Mouse (Mus musculus): ENCODE data around the gene Asic2. TPM values are rescaled to one million over a fixed set of nuclear protein-coding genes. Genes with fewer than 3 reads are reported as not detected.

Gene Asic2
- total and polyA plus RNA-seq, 2 experiments from 2014 or later = 19.8 to 60.2 TPM

DNA sequence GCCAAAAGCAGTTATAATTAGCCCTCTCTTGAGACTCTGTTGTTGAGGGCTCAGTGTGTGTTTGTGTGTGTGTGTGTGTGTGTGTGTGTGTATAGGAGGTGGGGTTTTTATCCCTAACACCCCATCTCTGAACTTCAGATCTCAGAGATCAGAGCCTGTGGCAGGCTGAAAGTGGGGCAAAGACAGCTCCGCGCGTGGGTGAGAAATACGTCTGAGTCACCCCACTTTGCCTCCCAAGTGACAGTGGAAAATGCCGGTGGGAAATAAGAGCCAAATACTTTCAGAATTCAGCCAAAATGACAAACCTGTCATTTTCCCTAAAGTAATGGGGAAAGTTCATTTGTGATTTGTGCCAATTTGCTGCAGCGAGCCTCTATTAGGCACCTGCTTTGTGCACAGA is 779.2 kb downstream of the Asic2 start:
- Histone ChIP-seq H3K4me3 (ENCODE audit: low read depth, low read length) (no peak overlapping the region), H3K9ac (replicated peaks; ENCODE audit: low read length, poor library complexity, severe bottlenecking) (no peak overlapping the region), H3K36me3 (ENCODE audit: insufficient read depth, low read length) (no peaks in the 10 kb centered on the region), H3K9me3 (ENCODE audit: low read length) (no peaks in the 10 kb centered on the region), H3K4me2 (ENCODE audit: low read depth, low read length, poor library complexity, severe bottlenecking) (no peak overlapping the region), H3K27ac (ENCODE audit: low read depth, low read length) (no peak overlapping the region), H3K27me3 (ENCODE audit: insufficient read depth, low read length) (no peaks in the 10 kb centered on the region), H3K4me1 (ENCODE audit: insufficient read depth, low read length) (no peaks in the 10 kb centered on the region)
- 90% methylated on average over 6 of the region's 6 CpGs for WGBS
- TF ChIP-seq CTCF (IDR thresholded peaks at IDR 0.05) = no peak
- ATAC-seq (ENCODE audit: low FRiP score) (no peak), DNase-seq (ENCODE audit: low spot score) (no peak)

DNA sequence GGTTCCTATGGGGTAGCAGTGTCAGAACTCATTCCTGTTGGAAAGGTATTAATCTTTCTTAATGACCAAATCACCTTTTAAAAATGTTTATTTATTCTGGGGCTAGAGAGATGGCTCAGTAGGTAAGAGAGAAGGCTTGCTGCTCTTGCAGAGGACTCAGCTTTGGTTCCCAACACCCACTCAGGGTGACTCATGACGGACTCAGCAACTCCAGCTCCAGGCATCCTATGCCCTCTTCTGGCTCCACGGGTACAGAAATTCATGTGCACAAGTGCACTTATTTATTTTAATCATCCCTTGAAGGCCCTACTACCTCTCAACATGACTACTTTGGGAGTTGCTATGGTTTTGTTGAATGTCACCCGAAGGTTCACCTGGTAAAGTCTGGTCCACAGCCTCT is 780.4 kb downstream of the Asic2 start:
- Histone ChIP-seq H3K4me1 (ENCODE audit: insufficient read depth, low read length) (no peaks in the 10 kb centered on the region), H3K4me3 (ENCODE audit: low read depth, low read length) (no peak overlapping the region), H3K27me3 (ENCODE audit: insufficient read depth, low read length) (no peaks in the 10 kb centered on the region), H3K36me3 (ENCODE audit: insufficient read depth, low read length) (no peaks in the 10 kb centered on the region), H3K4me2 (ENCODE audit: low read depth, low read length, poor library complexity, severe bottlenecking) (no peak overlapping the region), H3K9ac (replicated peaks; ENCODE audit: low read length, poor library complexity, severe bottlenecking) (no peak overlapping the region), H3K27ac (ENCODE audit: low read depth, low read length) (no peak overlapping the region), H3K9me3 (ENCODE audit: low read length) (no peaks in the 10 kb centered on the region)
- DNase-seq (ENCODE audit: low spot score) = no peak
- 95% methylated on average over 3 of the region's 3 CpGs for WGBS
- TF ChIP-seq CTCF (IDR thresholded peaks at IDR 0.05) = no peak
- no peak for ATAC-seq (ENCODE audit: low FRiP score)

DNA sequence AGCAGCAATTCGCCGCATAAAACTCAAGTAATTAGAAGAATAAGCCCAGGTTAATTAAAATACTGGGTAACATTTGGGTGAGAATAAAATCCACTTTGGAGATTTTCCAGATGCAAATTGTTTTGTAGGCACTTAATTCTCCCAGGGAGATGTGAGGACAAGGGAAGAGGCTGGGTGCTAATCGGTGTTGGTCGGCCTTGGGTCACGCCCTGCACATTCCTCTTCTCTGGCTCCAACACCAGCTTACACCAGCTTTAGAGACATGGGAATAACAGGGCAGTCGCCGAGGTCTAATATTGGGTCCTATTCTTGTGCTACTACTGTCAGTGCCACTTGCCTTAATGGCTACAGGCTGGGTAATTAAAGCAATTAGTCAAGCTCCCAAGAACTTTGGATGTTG is 783.5 kb downstream of the Asic2 start:
- H3K4me3 ChIP-seq (ENCODE audit: low read depth, low read length) = no peak overlapping the region
- no peak overlapping the region for H3K9ac ChIP-seq (replicated peaks; ENCODE audit: low read length, poor library complexity, severe bottlenecking)
- DNase-seq (ENCODE audit: low spot score) (no peak), ATAC-seq (ENCODE audit: low FRiP score) (no peak)
- 61% methylated on average over 7 of the region's 7 CpGs for WGBS
- no peaks in the 10 kb centered on the region for H3K36me3 ChIP-seq (ENCODE audit: insufficient read depth, low read length)
- no peaks in the 10 kb centered on the region for H3K9me3 ChIP-seq (ENCODE audit: low read length)
- no peaks in the 10 kb centered on the region for H3K4me1 ChIP-seq (ENCODE audit: insufficient read depth, low read length)
- no peak for TF ChIP-seq CTCF (IDR thresholded peaks at IDR 0.05)
- H3K4me2 ChIP-seq (ENCODE audit: low read depth, low read length, poor library complexity, severe bottlenecking) = no peak overlapping the region
- H3K27me3 ChIP-seq (ENCODE audit: insufficient read depth, low read length) = no peaks in the 10 kb centered on the region
- no peak overlapping the region for H3K27ac ChIP-seq (ENCODE audit: low read depth, low read length)

DNA sequence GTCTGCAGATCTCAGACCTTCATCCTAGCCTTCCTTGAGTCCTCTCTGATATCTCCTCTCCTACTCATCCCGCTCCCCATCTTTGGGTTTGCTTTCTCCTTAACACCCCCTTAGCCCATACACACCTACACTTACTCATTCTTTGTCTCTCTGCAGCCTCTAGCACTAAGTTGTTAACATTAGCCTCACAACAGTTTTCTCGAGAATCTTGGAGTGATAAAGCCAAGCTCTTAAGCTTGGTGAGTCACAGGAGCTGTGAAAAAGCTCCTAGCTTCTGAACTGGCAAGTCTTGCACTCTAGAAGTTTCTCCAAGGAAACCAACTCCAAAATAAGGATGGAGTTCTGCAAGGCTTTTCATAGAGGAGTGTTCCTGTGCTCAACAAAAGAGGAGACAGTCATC is 803.4 kb downstream of the Asic2 start:
- ATAC-seq (ENCODE audit: low FRiP score) (no peak), DNase-seq (ENCODE audit: low spot score) (no peak)
- Histone ChIP-seq H3K27me3 (ENCODE audit: insufficient read depth, low read length) (no peaks in the 10 kb centered on the region; the same call in 1 of the 2 replicates), H3K4me3 (ENCODE audit: low read depth, low read length) (no peak overlapping the region), H3K27ac (ENCODE audit: low read depth, low read length) (no peak overlapping the region), H3K36me3 (ENCODE audit: insufficient read depth, low read length) (no peaks in the 10 kb centered on the region), H3K9ac (replicated peaks; ENCODE audit: low read length, poor library complexity, severe bottlenecking) (no peak overlapping the region), H3K4me2 (ENCODE audit: low read depth, low read length, poor library complexity, severe bottlenecking) (no peak overlapping the region), H3K9me3 (ENCODE audit: low read length) (no peaks in the 10 kb centered on the region), H3K4me1 (ENCODE audit: insufficient read depth, low read length) (no peaks in the 10 kb centered on the region)
- WGBS = 93% methylated on average over 2 of the region's 2 CpGs
- no peak for TF ChIP-seq CTCF (IDR thresholded peaks at IDR 0.05)

DNA sequence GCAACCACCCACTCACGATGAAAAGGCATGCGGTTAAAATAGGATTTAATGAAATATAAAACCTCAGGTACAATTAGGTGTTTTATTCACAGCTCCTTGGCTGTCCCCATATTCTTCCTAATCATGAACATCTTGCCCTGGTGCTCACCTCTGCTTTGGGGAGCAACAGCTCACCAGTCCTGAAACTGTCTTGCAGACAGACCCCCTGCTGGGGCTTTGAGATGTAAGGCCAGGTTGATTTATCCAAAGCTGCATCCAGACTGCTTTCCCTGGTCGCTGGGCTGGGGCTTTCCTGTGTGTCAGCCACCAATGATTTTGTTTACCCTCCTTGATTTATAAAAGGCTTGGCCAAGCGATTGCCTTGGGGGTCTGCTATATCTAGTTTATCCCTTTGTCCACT is 805.2 kb downstream of the Asic2 start:
- H3K9ac ChIP-seq (replicated peaks; ENCODE audit: low read length, poor library complexity, severe bottlenecking) = no peak overlapping the region
- no peaks in the 10 kb centered on the region for H3K36me3 ChIP-seq (ENCODE audit: insufficient read depth, low read length)
- H3K27me3 ChIP-seq (ENCODE audit: insufficient read depth, low read length) = no peaks in the 10 kb centered on the region; the same call in 1 of the 2 replicates
- H3K27ac ChIP-seq (ENCODE audit: low read depth, low read length) = no peak overlapping the region
- DNase-seq (ENCODE audit: low spot score) (no peak), ATAC-seq (ENCODE audit: low FRiP score) (no peak)
- TF ChIP-seq CTCF (IDR thresholded peaks at IDR 0.05) = no peak
- no peak overlapping the region for H3K4me2 ChIP-seq (ENCODE audit: low read depth, low read length, poor library complexity, severe bottlenecking)
- H3K9me3 ChIP-seq (ENCODE audit: low read length) = no peaks in the 10 kb centered on the region
- 62% methylated on average over 4 of the region's 4 CpGs for WGBS
- no peak overlapping the region for H3K4me3 ChIP-seq (ENCODE audit: low read depth, low read length)
- no peaks in the 10 kb centered on the region for H3K4me1 ChIP-seq (ENCODE audit: insufficient read depth, low read length)

DNA sequence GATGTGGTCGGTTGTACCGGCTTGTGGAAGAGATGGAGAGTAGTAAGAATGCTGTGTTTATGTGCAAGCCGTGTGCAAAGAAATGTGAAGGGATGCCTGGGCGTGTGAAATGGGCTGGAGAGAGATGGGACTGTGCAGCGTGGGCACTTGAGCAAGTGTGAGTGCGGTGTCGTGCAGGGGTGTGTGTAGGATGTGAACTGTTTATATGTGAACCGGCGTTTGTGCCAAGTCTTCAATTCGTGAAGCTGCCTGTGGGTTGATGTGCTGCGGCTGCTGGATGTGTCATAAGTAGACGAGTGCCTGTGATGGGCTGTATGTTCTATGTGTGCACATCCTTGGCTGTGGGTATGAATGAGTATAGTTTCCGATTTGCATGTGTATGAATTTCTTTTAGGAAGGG is 814.4 kb downstream of the Asic2 start:
- no peak for TF ChIP-seq CTCF (IDR thresholded peaks at IDR 0.05)
- peaks cover 6% of the 10 kb centered on the region for H3K27me3 ChIP-seq (ENCODE audit: insufficient read depth, low read length)
- 5% methylated on average over 13 of the region's 13 CpGs for WGBS
- peak overlapping the region; percentile 73 for H3K4me3 ChIP-seq (ENCODE audit: low read depth, low read length)
- no peaks in the 10 kb centered on the region for H3K36me3 ChIP-seq (ENCODE audit: insufficient read depth, low read length)
- peak overlapping the region; percentile 77; the same call in 1 of the 2 replicates for H3K9ac ChIP-seq (replicated peaks; ENCODE audit: low read length, poor library complexity, severe bottlenecking)
- peak overlapping the region; percentile 98 for H3K4me2 ChIP-seq (ENCODE audit: low read depth, low read length, poor library complexity, severe bottlenecking)
- H3K4me1 ChIP-seq (ENCODE audit: insufficient read depth, low read length) = peaks cover 2% of the 10 kb centered on the region; the same call in 1 of the 2 replicates
- DNase-seq (ENCODE audit: low spot score) = no peak
- no peak overlapping the region for H3K27ac ChIP-seq (ENCODE audit: low read depth, low read length)
- no peaks in the 10 kb centered on the region for H3K9me3 ChIP-seq (ENCODE audit: low read length)
- ATAC-seq (ENCODE audit: low FRiP score) = peak; percentile 6; the same call in 1 of the 2 replicates

Measured in midbrain, postnatal 0 days (tissue).